Mouse (Mus musculus) thymus, postnatal 0 days (tissue): ENCODE data around the gene Ppa2. TPM values are rescaled to one million over a fixed set of nuclear protein-coding genes. Genes with fewer than 3 reads are reported as not detected.

Source experiments
- DNase-seq: peaks from one replicate; pipeline ENCODE4 v3.0.0-alpha.2; 2015; ENCODE audit warnings: low spot score
- polyA plus RNA-seq: library from polyadenylated mRNA; unstranded; fragments of >200 nt; fragmentation: Nextera tagmentation; extraction: Ambion mirVana; gene quantifications from 2 replicates; pipeline ENCODE4 v1.2.1, GENCODE M21; 2015

Gene Ppa2
- polyA plus RNA-seq, 1 experiment from 2014 or later: 87.2 TPM

- peak; percentile 21 for DNase-seq
Measured at GRCm38 (mm10) chr3:133329406-133329805, 19.5 kb downstream of the Ppa2 start.

GRCm38 (mm10) chr3:133331184-133331866 lies 21.4 kb downstream of the Ppa2 start:
- DNase-seq: no peak

- peak; percentile 59 for DNase-seq
Measured at GRCm38 (mm10) chr3:133332280-133332679, 22.4 kb downstream of the Ppa2 start.

- no peak for DNase-seq
Measured at GRCm38 (mm10) chr3:133333267-133334170, 23.6 kb downstream of the Ppa2 start.

- no peak for DNase-seq
Measured at GRCm38 (mm10) chr3:133334691-133335090, 24.8 kb downstream of the Ppa2 start.

GRCm38 (mm10) chr3:133335166-133335565 lies 25.3 kb downstream of the Ppa2 start:
- no peak for DNase-seq

GRCm38 (mm10) chr3:133336400-133336799 lies 26.5 kb downstream of the Ppa2 start:
- peak; percentile 54 for DNase-seq

GRCm38 (mm10) chr3:133338851-133339356 lies 29.0 kb downstream of the Ppa2 start:
- no peak for DNase-seq

GRCm38 (mm10) chr3:133339411-133339823 lies 29.5 kb downstream of the Ppa2 start:
- DNase-seq: peak; percentile 72

GRCm38 (mm10) chr3:133341106-133341505 lies 31.2 kb downstream of the Ppa2 start:
- no peak for DNase-seq

GRCm38 (mm10) chr3:133347535-133347934 lies 37.6 kb downstream of the Ppa2 start:
- no peak for DNase-seq

- DNase-seq: no peak
Measured at GRCm38 (mm10) chr3:133348847-133349246, 38.9 kb downstream of the Ppa2 start.

GRCm38 (mm10) chr3:133357426-133357974 lies 47.6 kb downstream of the Ppa2 start:
- no peak for DNase-seq

GRCm38 (mm10) chr3:133357977-133358376 lies 48.1 kb downstream of the Ppa2 start:
- DNase-seq: no peak

- DNase-seq: no peak
Measured at GRCm38 (mm10) chr3:133361406-133361805, 51.5 kb downstream of the Ppa2 start.

- DNase-seq: no peak
Measured at GRCm38 (mm10) chr3:133364138-133364537, 54.2 kb downstream of the Ppa2 start.

- DNase-seq: no peak
Measured at GRCm38 (mm10) chr3:133366096-133366495, 56.2 kb downstream of the Ppa2 start.

- no peak for DNase-seq
Measured at GRCm38 (mm10) chr3:133378174-133378573, 68.3 kb downstream of the Ppa2 start.

- no peak for DNase-seq
Measured at GRCm38 (mm10) chr3:133379997-133380396, 70.1 kb downstream of the Ppa2 start.

- no peak for DNase-seq
Measured at GRCm38 (mm10) chr3:133381519-133381918, 71.6 kb downstream of the Ppa2 start.

- DNase-seq: no peak
Measured at GRCm38 (mm10) chr3:133382147-133382546, 72.2 kb downstream of the Ppa2 start.

- no peak for DNase-seq
Measured at GRCm38 (mm10) chr3:133384164-133384708, 74.3 kb downstream of the Ppa2 start.
